ENCODE assay signal across 15 mouse cellular contexts in genomic region chr14:119466899-119467588, GRCm38 (mm10).
DNase-seq lines count a peak whose midpoint lies in the region; ATAC-seq and TF ChIP-seq lines count a peak whose summit lies in the region.
"Had no signal": no experiment of that assay in that cellular context is flagged by ENCODE, and none has a peak within 500 bp of the region (broad histone marks: within the 10 kb centered on the region; RNA-seq: fewer than 3 reads in every experiment).

No protein-coding gene starts in this region.

- 61% methylated on average over 5 of the region's 5 CpGs for WGBS in heart, embryonic 12.5 days

- no peak for TF ChIP-seq CTCF in Patski (IDR thresholded peaks at IDR 0.05)

- CTCF ChIA-PET in Patski (lab: Charles Lee): no interaction called here

- peak; percentile 26 to 34 for DNase-seq in cerebellum, postnatal 10 days
- DNase-seq in cerebellum, postnatal 36 days: no peak
- DNase-seq in kidney, postnatal 14 days: peak; percentile 7
- no peak for DNase-seq in kidney, adult 11 months
- DNase-seq in Patski (ENCODE audit: low read depth, low spot score): peak; percentile 25
- peak; percentile 32 to 59 for DNase-seq in left cerebral cortex, adult 9 months (ENCODE audit: low spot score in 2 of 2)
- DNase-seq in lung, postnatal 36 days: no peak
- DNase-seq: gastrocnemius, postnatal 25 days; thymus, postnatal 14 days had no signal

- POLR2A ChIA-PET in Patski (lab: Charles Lee): no interaction called here

- H3K4me2 ChIP-seq in heart, embryonic 12.5 days: no peak overlapping the region
- H3K4me2 ChIP-seq: embryonic facial prominence, embryonic 15.5 days; heart, embryonic 15.5 days; liver, embryonic 15.5 days; midbrain, embryonic 15.5 days had no signal

- no peak overlapping the region for H3K4me3 ChIP-seq in heart, embryonic 12.5 days
- H3K4me3 ChIP-seq: embryonic facial prominence, embryonic 15.5 days; heart, embryonic 15.5 days; liver, embryonic 15.5 days; midbrain, embryonic 15.5 days had no signal

- no peak overlapping the region for H3K9ac ChIP-seq in heart, embryonic 12.5 days
- H3K9ac ChIP-seq: embryonic facial prominence, embryonic 15.5 days; heart, embryonic 15.5 days; liver, embryonic 15.5 days; midbrain, embryonic 15.5 days had no signal

- in situ Hi-C loops in Patski (cut with MboI; ENCODE audit: low pct_unique_long_range_greater_than_20kb): no loop called here

- peaks cover 7% of the 10 kb centered on the region for H3K27me3 ChIP-seq in Patski
- H3K27me3 ChIP-seq in heart, embryonic 12.5 days (replicated peaks): no peaks in the 10 kb centered on the region
- H3K27me3 ChIP-seq: embryonic facial prominence, embryonic 15.5 days; heart, embryonic 15.5 days; liver, embryonic 15.5 days; midbrain, embryonic 15.5 days had no signal

- peak; percentile 99 for ATAC-seq in Patski
- no peak for ATAC-seq in heart, embryonic 12.5 days (ENCODE audit: insufficient number of reproducible peaks, low FRiP score)
- ATAC-seq: hindbrain, embryonic 16.5 days; midbrain, embryonic 15.5 days had no signal

- no peaks in the 10 kb centered on the region for H3K4me1 ChIP-seq in heart, embryonic 12.5 days (replicated peaks)
- H3K4me1 ChIP-seq: embryonic facial prominence, embryonic 15.5 days; heart, embryonic 15.5 days; liver, embryonic 15.5 days had no signal

- no peaks in the 10 kb centered on the region for H3K9me3 ChIP-seq in heart, embryonic 12.5 days (replicated peaks)
- H3K9me3 ChIP-seq: embryonic facial prominence, embryonic 15.5 days; heart, embryonic 15.5 days; liver, embryonic 15.5 days; midbrain, embryonic 15.5 days had no signal

- H3K36me3 ChIP-seq in heart, embryonic 12.5 days: no peaks in the 10 kb centered on the region
- H3K36me3 ChIP-seq: embryonic facial prominence, embryonic 15.5 days; heart, embryonic 15.5 days; liver, embryonic 15.5 days; midbrain, embryonic 15.5 days had no signal

- H3K27ac ChIP-seq in heart, embryonic 12.5 days (ENCODE audit: poor library complexity, severe bottlenecking): no peak overlapping the region
- H3K27ac ChIP-seq: embryonic facial prominence, embryonic 15.5 days; heart, embryonic 15.5 days; liver, embryonic 15.5 days; midbrain, embryonic 15.5 days had no signal

Comparison
In these comparisons a context has a peak if more than half of its experiments do, and no peak if none do; other contexts are left out.
1. DNase-seq: peak in cerebellum, postnatal 10 days (2 of 2), kidney, postnatal 14 days (single experiment), Patski (single experiment) and left cerebral cortex, adult 9 months (2 of 2); none in cerebellum, postnatal 36 days (0 of 2), kidney, adult 11 months (single experiment) and lung, postnatal 36 days (single experiment).